Mouse (Mus musculus) testis, adult 2 months (tissue): Measurements from ENCODE around the gene Nsun4.

Experiments
- CTCF ChIP-seq: fragments of 200-500 bp; IDR thresholded peaks from 2 replicates; pipeline ENCODE4 v1.5.1; 2012; ENCODE audit warnings: low read depth, mild to moderate bottlenecking, inconsistent platforms, low read length, moderate library complexity; ENCODE audit not compliant: control insufficient read depth, insufficient read depth, insufficient replicate concordance
- POLR2A ChIP-seq: fragments of 200-500 bp; IDR thresholded peaks from 2 replicates; pipeline ENCODE4 v1.6.1; 2012; ENCODE audit warnings: low read depth, mild to moderate bottlenecking, inconsistent platforms, low read length, moderate library complexity; ENCODE audit not compliant: control insufficient read depth

- TF ChIP-seq CTCF, result no peak
- TF ChIP-seq POLR2A, result no peak
Measured at GRCm38 (mm10) chr4:116048130-116048920, 5.4 kb downstream of the Nsun4 start.
